Mouse (Mus musculus): Measurements from ENCODE around the gene Adgrg1. TPM values are rescaled to one million over a fixed set of nuclear protein-coding genes. Genes with fewer than 3 reads are reported as not detected.
A peak's percentile ranks its signal among the peaks of the same experiment; 100 is the strongest.

Gene Adgrg1
- polyA plus RNA-seq, 1 experiment from 2014 or later: 66.2 TPM

GRCm38 (mm10) chr8:94992534-94992933, 18.0 kb downstream of the Adgrg1 start:
- 63% methylated on average over 5 of the region's 5 CpGs for WGBS
- ATAC-seq (ENCODE audit: low FRiP score, low TSS enrichment): 0 out of 2 replicates have a peak, but pooled peaks have one; percentile 21
- 0 out of 2 replicates have a peak overlapping the region, but pooled peaks have one; percentile 5 for H3K9ac ChIP-seq (replicated peaks; ENCODE audit: low read length)
- no peaks in the 10 kb centered on the region for H3K27me3 ChIP-seq (ENCODE audit: insufficient read depth, low read length)
- H3K9me3 ChIP-seq (ENCODE audit: low read length): no peaks in the 10 kb centered on the region
- peak overlapping the region; percentile 22 for H3K27ac ChIP-seq (ENCODE audit: low read length)
- no peak overlapping the region for H3K4me3 ChIP-seq (ENCODE audit: low read length)
- no peak overlapping the region for H3K4me2 ChIP-seq (replicated peaks; ENCODE audit: low read depth, low read length)
- H3K4me1 ChIP-seq (ENCODE audit: insufficient read depth, low read length): peaks cover 56% of the 10 kb centered on the region
- H3K36me3 ChIP-seq (ENCODE audit: insufficient read depth, low read length): no peaks in the 10 kb centered on the region

DNA sequence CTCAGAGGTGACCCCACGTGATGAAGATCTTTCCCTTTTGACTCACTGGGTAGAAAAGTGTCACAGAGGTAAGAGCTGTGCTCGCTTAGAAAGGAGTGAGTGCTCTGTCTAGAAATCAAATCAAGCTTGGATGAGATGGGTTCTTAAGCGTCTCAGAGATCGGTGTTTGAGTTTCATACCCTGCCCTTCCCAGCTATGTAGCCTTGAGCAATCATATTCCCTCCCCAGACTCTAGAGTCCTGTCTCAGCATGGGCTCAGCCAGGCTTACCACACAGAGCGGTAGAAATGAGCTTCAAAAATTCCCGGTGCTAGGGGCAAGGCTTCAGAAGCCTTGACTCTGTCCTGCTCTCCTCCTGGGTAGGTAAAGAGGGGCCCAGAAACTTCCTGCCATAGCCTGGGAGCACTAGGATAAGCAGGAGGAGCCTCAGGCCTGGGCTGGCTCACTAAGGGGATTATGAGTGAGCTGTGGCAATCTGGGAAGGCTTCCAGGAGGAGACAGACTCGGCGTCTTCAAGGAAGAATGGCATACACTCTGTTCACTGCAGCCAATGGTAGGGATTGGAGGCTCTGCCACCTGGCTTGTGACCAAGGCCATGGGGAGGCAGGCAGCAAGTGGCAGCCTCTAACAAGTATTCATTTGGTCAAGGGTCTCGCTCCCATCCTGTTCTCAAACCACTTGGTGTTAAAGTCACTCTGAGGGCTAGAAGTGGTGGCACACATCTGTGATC, 18.6 kb downstream of the Adgrg1 start:
- Histone ChIP-seq H3K9ac (replicated peaks; ENCODE audit: low read length) (0 out of 2 replicates have a peak overlapping the region, but pooled peaks have one; percentile 5), H3K27ac (ENCODE audit: low read length) (peak overlapping the region; percentile 22), H3K36me3 (ENCODE audit: insufficient read depth, low read length) (no peaks in the 10 kb centered on the region), H3K4me1 (ENCODE audit: insufficient read depth, low read length) (peaks cover 61% of the 10 kb centered on the region), H3K9me3 (ENCODE audit: low read length) (no peaks in the 10 kb centered on the region), H3K4me2 (replicated peaks; ENCODE audit: low read depth, low read length) (no peak overlapping the region), H3K27me3 (ENCODE audit: insufficient read depth, low read length) (no peaks in the 10 kb centered on the region), H3K4me3 (ENCODE audit: low read length) (no peak overlapping the region)
- 78% methylated on average over 9 of the region's 9 CpGs for WGBS
- ATAC-seq (ENCODE audit: low FRiP score, low TSS enrichment): no peak

DNA sequence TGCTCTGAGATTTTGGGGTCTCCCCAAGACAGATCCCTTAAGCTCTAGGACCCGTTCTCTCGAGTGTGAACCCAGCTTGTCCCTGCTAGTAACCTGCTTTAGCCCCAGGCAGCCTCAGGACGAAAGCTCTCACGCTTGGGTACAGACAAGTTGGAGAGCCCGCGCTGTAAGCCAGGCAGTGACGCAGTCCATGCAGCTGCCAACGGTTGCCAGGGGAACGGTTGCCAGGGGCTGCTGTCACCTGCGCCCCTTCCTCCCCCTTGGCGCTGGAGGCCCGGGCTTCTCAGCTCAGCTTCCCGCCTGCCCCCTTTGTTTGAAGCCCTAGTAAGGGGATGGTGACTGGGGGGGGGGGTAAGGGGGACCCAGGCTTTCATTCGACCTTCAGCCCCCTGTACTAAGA, 19.5 kb downstream of the Adgrg1 start:
- no peak overlapping the region for H3K4me3 ChIP-seq (ENCODE audit: low read length)
- H3K27ac ChIP-seq (ENCODE audit: low read length): 0 out of 2 replicates have a peak overlapping the region, but pooled peaks have one; percentile 8
- H3K36me3 ChIP-seq (ENCODE audit: insufficient read depth, low read length): no peaks in the 10 kb centered on the region
- H3K4me2 ChIP-seq (replicated peaks; ENCODE audit: low read depth, low read length): 0 out of 2 replicates have a peak overlapping the region, but pooled peaks have one; percentile 3
- no peaks in the 10 kb centered on the region for H3K27me3 ChIP-seq (ENCODE audit: insufficient read depth, low read length)
- H3K4me1 ChIP-seq (ENCODE audit: insufficient read depth, low read length): peaks cover 61% of the 10 kb centered on the region
- ATAC-seq (ENCODE audit: low FRiP score, low TSS enrichment): peak; percentile 82
- H3K9ac ChIP-seq (replicated peaks; ENCODE audit: low read length): peak overlapping the region; percentile 19; the same call in 1 of the 2 replicates
- H3K9me3 ChIP-seq (ENCODE audit: low read length): no peaks in the 10 kb centered on the region
- WGBS: 2% methylated on average over 14 of the region's 14 CpGs

GRCm38 (mm10) chr8:94994510-94994909, 20.0 kb downstream of the Adgrg1 start:
- Histone ChIP-seq H3K4me2 (replicated peaks; ENCODE audit: low read depth, low read length) (no peak overlapping the region), H3K36me3 (ENCODE audit: insufficient read depth, low read length) (no peaks in the 10 kb centered on the region), H3K27ac (ENCODE audit: low read length) (no peak overlapping the region), H3K27me3 (ENCODE audit: insufficient read depth, low read length) (no peaks in the 10 kb centered on the region), H3K9ac (replicated peaks; ENCODE audit: low read length) (0 out of 2 replicates have a peak overlapping the region, but pooled peaks have one; percentile 19), H3K4me3 (ENCODE audit: low read length) (no peak overlapping the region), H3K9me3 (ENCODE audit: low read length) (no peaks in the 10 kb centered on the region), H3K4me1 (ENCODE audit: insufficient read depth, low read length) (peaks cover 62% of the 10 kb centered on the region)
- ATAC-seq (ENCODE audit: low FRiP score, low TSS enrichment): no peak
- WGBS: 37% methylated on average over 1 of the region's 1 CpGs

GRCm38 (mm10) chr8:94995336-94995893, 20.9 kb downstream of the Adgrg1 start:
- Histone ChIP-seq H3K36me3 (ENCODE audit: insufficient read depth, low read length) (no peaks in the 10 kb centered on the region), H3K4me2 (replicated peaks; ENCODE audit: low read depth, low read length) (no peak overlapping the region), H3K27me3 (ENCODE audit: insufficient read depth, low read length) (no peaks in the 10 kb centered on the region), H3K9me3 (ENCODE audit: low read length) (no peaks in the 10 kb centered on the region), H3K9ac (replicated peaks; ENCODE audit: low read length) (no peak overlapping the region), H3K4me1 (ENCODE audit: insufficient read depth, low read length) (peaks cover 68% of the 10 kb centered on the region), H3K4me3 (ENCODE audit: low read length) (no peak overlapping the region), H3K27ac (ENCODE audit: low read length) (no peak overlapping the region)
- 82% methylated on average over 5 of the region's 5 CpGs for WGBS
- no peak for ATAC-seq (ENCODE audit: low FRiP score, low TSS enrichment)

DNA sequence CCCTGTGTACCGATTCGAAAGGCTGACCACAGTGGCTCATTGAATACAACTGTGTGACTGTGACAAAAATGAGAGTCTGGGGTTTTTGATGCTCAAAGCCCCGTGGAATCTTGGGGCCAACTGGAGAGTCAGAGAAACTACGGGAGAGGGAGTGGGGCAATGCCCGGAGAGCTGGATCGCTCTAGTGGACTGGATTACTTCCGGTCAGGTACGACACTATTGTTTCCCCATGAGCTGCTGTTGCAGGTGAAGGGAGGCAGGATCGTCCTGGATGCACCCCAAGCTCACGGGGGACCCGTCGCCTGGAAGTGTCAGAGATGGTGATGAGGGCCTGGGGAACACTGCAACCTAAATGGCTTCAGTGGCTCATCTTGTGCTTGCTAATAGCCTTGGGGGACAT, 21.5 kb downstream of the Adgrg1 start:
- no peak overlapping the region for H3K4me2 ChIP-seq (replicated peaks; ENCODE audit: low read depth, low read length)
- H3K9ac ChIP-seq (replicated peaks; ENCODE audit: low read length): no peak overlapping the region
- H3K27me3 ChIP-seq (ENCODE audit: insufficient read depth, low read length): no peaks in the 10 kb centered on the region
- no peaks in the 10 kb centered on the region for H3K36me3 ChIP-seq (ENCODE audit: insufficient read depth, low read length)
- H3K4me1 ChIP-seq (ENCODE audit: insufficient read depth, low read length): peaks cover 70% of the 10 kb centered on the region
- no peaks in the 10 kb centered on the region for H3K9me3 ChIP-seq (ENCODE audit: low read length)
- ATAC-seq (ENCODE audit: low FRiP score, low TSS enrichment): no peak
- no peak overlapping the region for H3K27ac ChIP-seq (ENCODE audit: low read length)
- no peak overlapping the region for H3K4me3 ChIP-seq (ENCODE audit: low read length)
- WGBS: 76% methylated on average over 12 of the region's 12 CpGs

DNA sequence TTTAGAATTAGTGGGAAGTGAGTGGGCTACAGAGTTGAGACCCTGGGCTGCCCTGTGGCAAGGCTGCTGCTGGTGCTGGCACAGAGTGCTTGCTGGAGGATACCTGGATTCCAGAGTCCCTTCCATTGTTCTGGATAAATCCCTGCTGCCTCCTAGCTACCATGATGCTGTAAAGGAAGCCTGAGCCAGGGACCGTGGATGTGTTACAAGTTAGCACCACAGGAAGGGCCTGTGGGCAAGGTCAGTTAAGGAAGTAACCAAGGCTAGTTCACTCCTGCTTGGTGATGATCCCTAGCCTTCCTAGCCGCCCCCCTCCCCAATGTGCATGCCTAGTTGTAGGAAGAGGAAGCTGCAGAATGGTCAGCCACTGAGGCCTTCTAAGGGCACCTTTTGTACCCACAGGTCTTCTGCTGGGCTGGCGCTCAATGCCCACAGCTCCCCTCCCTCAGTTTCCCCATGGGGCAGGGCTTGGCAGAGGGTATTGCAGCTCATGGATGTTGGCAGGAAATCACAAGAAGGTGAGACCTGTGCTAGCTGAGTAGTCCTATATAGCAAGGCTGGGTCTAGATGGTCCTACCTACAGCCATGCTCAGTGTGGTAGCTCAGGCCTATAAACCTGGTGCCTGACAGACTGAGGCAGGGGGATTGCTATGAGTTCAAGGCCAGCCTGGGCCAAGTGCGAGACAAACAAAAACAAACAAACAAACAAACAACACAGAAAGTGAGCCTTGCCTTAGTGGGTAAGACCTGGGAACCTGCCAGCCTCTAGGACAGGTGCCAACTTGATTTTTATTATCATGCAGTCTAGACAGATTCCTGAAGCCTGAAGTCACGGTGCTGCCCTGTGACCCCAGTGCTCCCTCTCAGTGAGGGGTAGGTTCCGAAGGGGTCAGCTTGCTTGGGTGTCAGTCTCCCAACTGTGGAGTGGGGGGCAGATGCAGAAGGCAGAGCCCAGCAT, 22.6 kb downstream of the Adgrg1 start:
- H3K9ac ChIP-seq (replicated peaks; ENCODE audit: low read length): 0 out of 2 replicates have a peak overlapping the region, but pooled peaks have one; percentile 9
- H3K4me2 ChIP-seq (replicated peaks; ENCODE audit: low read depth, low read length): no peak overlapping the region
- H3K9me3 ChIP-seq (ENCODE audit: low read length): no peaks in the 10 kb centered on the region
- H3K4me1 ChIP-seq (ENCODE audit: insufficient read depth, low read length): peaks cover 72% of the 10 kb centered on the region
- ATAC-seq (ENCODE audit: low FRiP score, low TSS enrichment): no peak
- WGBS: 61% methylated on average over 6 of the region's 6 CpGs
- H3K27ac ChIP-seq (ENCODE audit: low read length): no peak overlapping the region
- no peaks in the 10 kb centered on the region for H3K36me3 ChIP-seq (ENCODE audit: insufficient read depth, low read length)
- no peaks in the 10 kb centered on the region for H3K27me3 ChIP-seq (ENCODE audit: insufficient read depth, low read length)
- H3K4me3 ChIP-seq (ENCODE audit: low read length): no peak overlapping the region

GRCm38 (mm10) chr8:94997857-94998243, 23.3 kb downstream of the Adgrg1 start:
- Histone ChIP-seq H3K9ac (replicated peaks; ENCODE audit: low read length) (0 out of 2 replicates have a peak overlapping the region, but pooled peaks have one; percentile 9), H3K9me3 (ENCODE audit: low read length) (no peaks in the 10 kb centered on the region), H3K36me3 (ENCODE audit: insufficient read depth, low read length) (no peaks in the 10 kb centered on the region), H3K4me3 (ENCODE audit: low read length) (no peak overlapping the region), H3K4me1 (ENCODE audit: insufficient read depth, low read length) (peaks cover 67% of the 10 kb centered on the region), H3K27me3 (ENCODE audit: insufficient read depth, low read length) (no peaks in the 10 kb centered on the region), H3K27ac (ENCODE audit: low read length) (no peak overlapping the region; the same call in 1 of the 2 replicates), H3K4me2 (replicated peaks; ENCODE audit: low read depth, low read length) (no peak overlapping the region)
- WGBS: 78% methylated on average over 6 of the region's 6 CpGs
- ATAC-seq (ENCODE audit: low FRiP score, low TSS enrichment): no peak

DNA sequence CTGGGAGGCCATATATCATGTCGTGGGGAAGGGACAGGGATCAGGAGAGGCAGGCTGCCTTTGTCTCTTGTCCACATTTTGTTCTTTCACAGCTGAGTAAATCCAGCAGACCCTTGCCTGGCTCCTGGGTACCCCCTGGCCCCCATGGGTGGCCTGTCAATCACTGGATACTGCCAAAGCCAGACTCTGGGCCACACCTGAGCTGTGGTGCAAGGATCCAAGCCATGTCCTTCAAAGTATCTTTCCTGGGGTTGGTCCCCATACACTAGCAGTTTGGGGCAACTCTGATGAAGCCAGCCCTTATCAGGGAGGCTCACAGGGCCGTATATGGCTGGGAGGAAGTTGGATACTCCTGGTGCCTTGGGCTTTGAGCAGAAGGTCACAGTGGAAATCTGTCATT, 23.9 kb downstream of the Adgrg1 start:
- peaks cover 62% of the 10 kb centered on the region for H3K4me1 ChIP-seq (ENCODE audit: insufficient read depth, low read length)
- H3K9me3 ChIP-seq (ENCODE audit: low read length): no peaks in the 10 kb centered on the region
- 52% methylated on average over 2 of the region's 2 CpGs for WGBS
- no peaks in the 10 kb centered on the region for H3K27me3 ChIP-seq (ENCODE audit: insufficient read depth, low read length)
- H3K4me3 ChIP-seq (ENCODE audit: low read length): no peak overlapping the region
- 0 out of 2 replicates have a peak, but pooled peaks cover 2% of the 10 kb centered on the region for H3K36me3 ChIP-seq (ENCODE audit: insufficient read depth, low read length)
- H3K27ac ChIP-seq (ENCODE audit: low read length): peak overlapping the region; percentile 48; the same call in 1 of the 2 replicates
- no peak for ATAC-seq (ENCODE audit: low FRiP score, low TSS enrichment)
- H3K9ac ChIP-seq (replicated peaks; ENCODE audit: low read length): no peak overlapping the region
- no peak overlapping the region for H3K4me2 ChIP-seq (replicated peaks; ENCODE audit: low read depth, low read length)
